Mouse (Mus musculus) ovary, postnatal 14 days (tissue): ENCODE results near the gene Prickle2.

Experiments
- DNase-seq: peaks from one replicate; pipeline ENCODE4 v3.0.0; 2022; ENCODE audit warnings: low spot score

Gene Prickle2

GRCm38 (mm10) chr6:92370896-92371295 lies 335.1 kb downstream of the Prickle2 start:
- no peak for DNase-seq

GRCm38 (mm10) chr6:92347278-92348028 lies 358.5 kb downstream of the Prickle2 start:
- DNase-seq: no peak

- DNase-seq: no peak
Observed at GRCm38 (mm10) chr6:92346729-92347128, 359.2 kb downstream of the Prickle2 start.

- DNase-seq: no peak
Observed at GRCm38 (mm10) chr6:92345151-92345550, 360.8 kb downstream of the Prickle2 start.

- no peak for DNase-seq
Observed at GRCm38 (mm10) chr6:92344588-92344987, 361.4 kb downstream of the Prickle2 start.
